Mouse (Mus musculus) frontal cortex, postnatal 14 days (tissue): ENCODE measurements at regions not wholly inside any gene's neighbourhood (a gene's known extent, or its start where the extent isn't known, plus 50 kb on each side); places are given as distances from the start of the nearest gene placed in this dataset.

Experiments
- DNase-seq, 2 experiments: peaks; one replicate each; pipeline ENCODE4 v3.0.0; 2022; ENCODE audit warnings: low spot score in 2 of 2

DNA sequence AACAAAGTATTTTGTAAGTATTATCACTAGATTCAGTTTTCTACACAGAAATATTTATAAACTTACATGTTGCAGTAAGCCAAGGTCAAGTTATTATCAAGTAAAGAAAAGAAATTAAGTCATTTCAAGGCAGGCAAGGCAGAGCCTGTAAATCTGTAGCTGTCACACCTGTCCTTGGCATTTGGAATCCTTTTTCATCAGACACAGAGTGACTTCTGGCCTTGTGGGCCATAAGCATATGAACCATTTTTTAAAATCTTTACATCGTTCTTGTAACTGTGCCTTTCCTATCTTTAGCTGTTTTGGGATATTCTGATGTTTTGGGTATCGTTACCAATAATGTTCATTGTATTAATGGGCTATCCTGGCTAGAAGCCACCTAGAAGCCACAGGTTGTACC is 76.7 kb upstream of the Frmd4a start:
- DNase-seq: no peak

DNA sequence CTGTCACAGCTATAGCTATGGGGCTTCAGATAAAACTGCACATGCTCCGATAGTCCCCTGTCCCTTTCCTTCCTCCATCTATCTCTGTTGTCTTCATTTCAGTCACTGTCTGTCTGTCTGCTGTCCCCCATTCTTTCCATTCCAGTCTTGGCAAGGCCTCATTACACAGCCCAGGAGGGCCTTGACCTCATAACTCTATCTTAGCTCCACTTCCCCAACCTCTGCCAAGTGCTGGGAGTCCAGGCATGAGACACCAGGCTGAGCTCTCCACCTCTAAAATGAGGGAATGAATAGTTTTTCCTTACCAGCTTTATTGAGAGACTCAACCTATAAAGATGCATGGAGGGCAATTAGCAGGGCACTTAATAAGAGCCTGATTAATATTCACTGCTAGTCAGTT is 76.0 kb upstream of the Frmd4a start:
- no peak for DNase-seq

DNA sequence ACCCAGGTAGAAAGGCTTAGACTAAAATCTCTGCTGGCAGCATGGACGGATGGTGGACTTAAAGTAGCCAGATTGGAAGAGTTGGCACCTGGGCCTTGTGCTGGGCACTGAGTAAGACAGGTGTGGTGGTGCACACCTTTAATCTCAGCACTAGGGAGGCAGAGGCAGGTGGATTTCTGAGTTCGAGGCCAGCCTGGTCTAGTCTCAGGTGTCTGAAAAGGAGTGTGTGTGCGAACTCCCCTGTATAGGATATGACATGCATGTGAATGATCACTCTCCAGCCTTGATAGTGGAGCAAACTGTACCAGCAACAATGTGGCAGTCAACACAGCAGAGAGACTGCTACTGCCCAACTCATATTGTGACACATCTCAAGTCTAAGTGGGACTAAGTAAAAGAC is 70.1 kb upstream of the Frmd4a start:
- DNase-seq: no peak

DNA sequence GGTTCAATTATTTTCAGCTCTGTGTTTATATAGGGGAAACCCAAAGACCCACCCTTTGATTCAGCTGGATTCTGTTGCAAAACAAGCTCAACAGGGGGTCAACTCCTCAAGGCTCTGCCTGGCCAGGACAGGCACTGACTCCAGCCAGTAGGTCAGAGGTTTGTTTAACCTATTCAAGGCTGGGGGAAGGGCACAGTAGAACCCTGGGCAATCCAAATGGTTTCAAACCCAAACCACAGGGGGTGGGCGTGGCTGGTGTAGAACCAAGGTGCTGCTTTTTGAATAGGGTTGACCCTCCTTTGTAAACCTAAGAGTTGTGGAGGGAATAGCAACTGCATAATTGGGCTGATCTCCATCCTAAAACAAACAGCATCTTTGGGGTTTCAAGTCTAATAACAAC is 69.2 kb upstream of the Frmd4a start:
- no peak for DNase-seq

DNA sequence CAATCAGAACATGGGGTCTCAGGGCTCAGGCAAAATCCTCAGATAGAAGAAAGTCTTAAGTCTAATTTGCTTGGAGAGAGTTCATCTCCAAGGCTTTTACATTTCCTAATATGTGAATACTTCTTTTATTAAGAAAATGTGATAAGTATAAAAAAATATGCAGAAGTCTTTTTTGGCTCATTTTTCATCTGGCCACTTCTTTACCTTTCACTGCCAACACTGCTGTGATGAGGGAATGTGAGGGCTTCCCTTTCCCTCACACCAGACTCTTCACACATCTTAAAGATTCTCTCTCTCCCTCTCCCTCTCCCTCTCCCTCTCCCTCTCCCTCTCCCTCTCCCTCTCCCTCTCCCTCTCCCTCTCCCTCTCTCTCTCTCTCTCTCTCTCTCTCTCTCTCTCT is 60.0 kb upstream of the Frmd4a start:
- no peak for DNase-seq

DNA sequence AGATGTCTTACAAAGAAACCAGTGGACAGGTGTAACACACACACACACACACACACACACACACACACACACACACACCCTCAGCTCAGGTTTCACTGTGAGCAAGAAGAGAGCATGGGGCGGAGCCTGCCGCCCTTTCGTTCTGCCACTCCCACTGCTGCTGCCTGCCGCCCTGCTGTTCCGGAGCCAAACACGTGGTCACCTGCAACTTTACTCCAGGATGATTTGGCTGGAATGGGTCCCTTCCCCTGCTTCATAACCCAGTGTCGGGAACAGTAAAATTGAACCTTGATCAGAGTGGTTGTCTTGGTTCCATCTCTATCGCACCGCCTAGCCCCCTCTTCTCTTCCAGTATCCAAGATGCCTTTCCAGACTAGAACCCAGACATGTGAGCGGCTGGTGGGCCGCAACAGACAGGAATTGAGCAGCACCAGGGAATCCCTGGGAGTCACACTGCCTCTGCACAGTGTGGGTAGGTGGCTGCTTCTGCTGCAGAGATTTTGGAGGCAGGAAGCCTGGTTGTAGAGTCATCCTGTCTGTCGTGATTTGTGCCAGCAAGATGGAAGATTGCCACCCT is 59.4 kb upstream of the Frmd4a start:
- DNase-seq: peak; percentile 51 to 67

DNA sequence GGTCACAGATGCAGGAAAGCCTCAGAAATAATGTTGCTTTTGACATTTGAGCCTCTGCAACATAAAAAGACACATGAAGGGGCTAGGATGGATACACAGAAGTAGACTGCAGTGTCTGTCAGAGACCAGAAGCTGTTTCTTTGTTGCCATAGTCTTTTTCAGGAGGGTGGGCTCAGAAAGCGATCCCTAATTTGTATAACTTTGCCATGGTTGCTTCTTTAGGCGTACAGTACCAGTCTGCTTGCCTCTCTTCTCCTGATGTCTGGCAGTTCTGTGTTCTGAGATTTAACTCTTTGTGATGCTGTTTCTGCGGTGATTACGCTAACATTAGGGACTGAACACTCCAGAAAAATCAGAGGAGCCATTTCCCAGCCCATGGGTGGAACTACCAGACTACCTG is 58.8 kb upstream of the Frmd4a start:
- DNase-seq: no peak

DNA sequence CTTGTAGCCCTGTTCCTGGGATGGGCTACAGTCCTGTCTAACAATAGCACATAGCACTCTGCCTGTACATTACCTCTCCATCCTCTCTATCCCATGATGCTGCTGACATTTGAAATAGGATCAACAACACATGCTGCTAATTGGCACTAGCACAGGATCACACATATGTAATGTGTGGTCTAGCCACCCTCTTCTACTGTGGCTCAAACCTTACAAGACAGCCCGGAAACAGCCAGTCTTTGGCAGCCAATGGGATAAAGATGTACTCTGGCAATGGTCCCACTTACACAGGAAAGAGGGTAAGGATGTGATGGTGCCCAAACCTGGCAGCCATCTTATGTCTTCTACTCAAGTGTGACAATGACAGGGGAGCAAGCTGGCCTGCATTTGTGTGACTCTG is 58.3 kb upstream of the Frmd4a start:
- DNase-seq: no peak

DNA sequence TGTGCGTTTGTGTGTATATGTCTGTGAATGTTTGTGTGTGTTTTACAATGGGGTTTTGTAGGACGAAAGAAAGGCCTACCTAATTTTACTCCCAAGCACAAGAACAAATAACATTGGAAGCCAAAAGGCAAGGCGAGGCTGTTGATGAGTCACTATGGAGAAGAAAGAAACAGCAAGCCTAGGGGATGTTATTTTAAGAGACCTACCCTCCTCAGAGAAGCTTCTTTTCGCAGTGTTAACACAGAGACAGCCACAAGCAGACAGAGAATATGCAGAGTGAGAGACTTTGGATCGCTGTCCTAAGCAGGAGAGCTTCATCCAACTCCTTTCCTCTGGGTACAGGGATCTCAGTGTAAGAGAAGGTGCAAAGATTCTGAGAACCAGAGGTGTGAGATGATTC is 57.3 kb upstream of the Frmd4a start:
- DNase-seq: no peak

DNA sequence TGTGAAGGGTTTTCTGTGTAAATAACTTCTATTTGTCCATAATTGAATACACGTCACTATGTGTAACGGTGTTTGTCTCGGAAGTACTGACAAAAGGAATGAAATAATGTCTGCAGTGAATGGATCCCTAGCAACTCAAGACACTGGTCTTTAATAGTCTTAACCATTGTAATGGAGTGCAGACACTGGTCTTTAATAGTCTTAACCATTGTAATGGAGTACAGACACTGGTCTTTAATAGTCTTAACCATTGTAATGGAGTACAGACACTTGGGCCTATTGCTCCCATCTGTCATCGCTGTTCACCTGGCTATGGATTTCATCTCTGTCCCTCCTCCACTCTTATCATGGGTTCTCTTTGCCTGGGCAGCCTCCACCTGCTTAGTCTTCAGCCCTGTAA is 53.2 kb upstream of the Frmd4a start:
- DNase-seq: no peak
